Mouse (Mus musculus) G1E (cell line): ENCODE results near the gene Dock4.

Source experiments
- CTCF ChIP-seq: IDR thresholded peaks from 2 replicates; pipeline ENCODE4 v1.5.1; 2012; ENCODE audit warnings: low read depth, low read length, inconsistent platforms, mixed read lengths
- GATA1 ChIP-seq: IDR thresholded peaks from 2 replicates; pipeline ENCODE4 v1.6.1; 2012; ENCODE audit warnings: borderline replicate concordance, low read length, inconsistent platforms, mixed read lengths
- GATA2 ChIP-seq: IDR thresholded peaks from 2 replicates; pipeline ENCODE4 v1.6.1; 2012; ENCODE audit warnings: low read depth, low read length, inconsistent platforms, borderline replicate concordance

DNA sequence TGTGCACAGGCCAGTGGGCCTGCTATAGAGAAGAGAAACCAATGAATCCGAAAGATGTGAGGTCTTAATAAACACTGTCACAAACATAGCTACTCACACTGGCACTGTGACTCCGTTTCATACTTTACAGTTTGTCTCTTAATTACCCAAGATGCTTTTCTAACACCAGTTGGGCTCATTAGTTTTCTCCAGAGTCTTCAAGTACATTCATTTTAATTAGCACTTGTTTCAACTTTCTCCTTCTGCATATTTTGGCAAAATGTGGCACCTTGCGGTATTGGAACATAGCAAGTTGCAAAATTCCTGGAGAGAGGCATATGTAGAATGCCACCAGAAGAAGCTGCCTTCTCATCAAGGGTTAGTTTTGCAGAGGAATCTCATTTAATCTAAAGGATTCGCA, 252.6 kb downstream of the Dock4 start:
- no peak for TF ChIP-seq CTCF
- no peak for TF ChIP-seq GATA2
- TF ChIP-seq GATA1, result no peak
